Mouse (Mus musculus): Measurements from ENCODE around the gene Abcg1.

DNA sequence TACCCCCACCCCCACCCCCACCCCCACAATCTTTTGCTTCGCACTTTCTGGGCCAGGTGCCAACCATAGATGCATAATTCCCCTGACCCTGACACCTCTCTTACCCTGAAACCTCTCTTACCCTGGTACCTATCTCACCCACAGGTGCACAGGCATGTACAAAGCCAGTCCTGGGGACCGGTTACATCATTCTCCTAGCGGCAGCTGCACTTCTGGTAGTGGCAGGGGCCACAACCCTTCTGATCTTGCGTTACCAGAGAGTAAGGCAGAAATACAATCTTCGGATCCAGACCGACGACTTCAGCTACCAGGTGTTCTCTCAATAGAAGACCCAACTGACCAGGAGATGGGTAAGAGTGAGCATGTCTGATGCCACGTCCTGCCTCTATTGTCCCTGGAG, 49.1 kb upstream of the Abcg1 start:
- TF ChIP-seq POLR2A (IDR thresholded peaks at IDR 0.05; ENCODE audit: extremely low read depth, insufficient read depth, low read length) (no peak), CTCF (IDR thresholded peaks at IDR 0.05; ENCODE audit: low read depth, low read length) (no peak)
